9 mouse cellular contexts compared by ENCODE assay signal in the genomic region with DNA sequence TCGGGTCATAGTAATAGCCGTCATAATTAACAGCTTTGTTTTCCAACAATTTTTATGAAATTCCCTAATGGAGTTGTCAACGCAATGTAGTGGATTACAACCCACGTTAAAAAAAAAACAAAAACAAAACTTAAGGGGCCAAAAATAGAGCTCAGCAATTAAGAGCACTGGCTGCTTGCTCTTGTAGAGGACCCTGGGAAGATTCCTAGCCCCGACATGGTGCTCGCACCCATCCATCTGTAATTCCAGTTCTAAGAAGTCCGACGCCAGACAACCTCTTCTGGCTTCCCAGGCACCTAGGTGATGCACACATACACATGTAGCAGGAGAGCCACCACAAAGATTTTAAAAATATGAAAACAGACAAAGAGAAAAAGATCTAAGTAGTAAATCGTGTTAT. TPM values are rescaled to one million over a fixed set of nuclear protein-coding genes. Genes with fewer than 3 reads are reported as not detected.
DNase-seq lines count a peak whose midpoint lies in the region; ATAC-seq lines count a peak whose summit lies in the region.
"Had no signal": no experiment of that assay in that cellular context is flagged by ENCODE, and none has a peak within 500 bp of the region (broad histone marks: within the 10 kb centered on the region; RNA-seq: fewer than 3 reads in every experiment).

No protein-coding gene starts in this region.

- no peak for DNase-seq in heart, embryonic 10.5 days (ENCODE audit: low spot score)
- no peak for DNase-seq in heart, postnatal 14 days
- no peak for DNase-seq in liver, embryonic 13.5 days
- no peak for DNase-seq in frontal cortex, postnatal 25 days (ENCODE audit: low spot score in 2 of 2)
- DNase-seq in left cerebral cortex, postnatal 4 days = no peak
- DNase-seq in ovary, postnatal 36 days (ENCODE audit: low spot score) = no peak

- H3K4me3 ChIP-seq in heart, embryonic 10.5 days = peak overlapping the region; percentile 69
- peak overlapping the region; percentile 62 for H3K4me3 ChIP-seq in forebrain, embryonic 12.5 days (replicated peaks)
- H3K4me3 ChIP-seq in liver, embryonic 13.5 days (replicated peaks) = peak overlapping the region; percentile 74

- peak overlapping the region; percentile 66 for H3K9ac ChIP-seq in forebrain, embryonic 12.5 days
- peak overlapping the region; percentile 79 for H3K9ac ChIP-seq in liver, embryonic 13.5 days

- H3K4me1 ChIP-seq in heart, embryonic 10.5 days = peaks cover 8% of the 10 kb centered on the region
- H3K4me1 ChIP-seq in forebrain, embryonic 12.5 days = peaks cover 7% of the 10 kb centered on the region
- peaks cover 43% of the 10 kb centered on the region for H3K4me1 ChIP-seq in liver, embryonic 13.5 days (replicated peaks)

- H3K9me3 ChIP-seq in heart, embryonic 10.5 days = no peaks in the 10 kb centered on the region
- H3K9me3 ChIP-seq in forebrain, embryonic 12.5 days = no peaks in the 10 kb centered on the region
- no peaks in the 10 kb centered on the region for H3K9me3 ChIP-seq in liver, embryonic 13.5 days (replicated peaks)

- H3K27me3 ChIP-seq in heart, embryonic 10.5 days (ENCODE audit: insufficient read depth, poor library complexity, severe bottlenecking) = no peaks in the 10 kb centered on the region
- H3K27me3 ChIP-seq in forebrain, embryonic 12.5 days = no peaks in the 10 kb centered on the region
- H3K27me3 ChIP-seq in liver, embryonic 13.5 days = no peaks in the 10 kb centered on the region

- 18% methylated on average over 9 of the region's 9 CpGs for WGBS in heart, embryonic 10.5 days
- 16% methylated on average over 9 of the region's 9 CpGs for WGBS in forebrain, embryonic 12.5 days
- 18% methylated on average over 9 of the region's 9 CpGs for WGBS in liver, embryonic 13.5 days (ENCODE audit: insufficient replicate concordance)

- intact Hi-C loops in heart, postnatal 14 days (cut with DNase I) = no loop called here
- intact Hi-C loops in left cerebral cortex, postnatal 4 days (cut with DNase I) = no loop called here

- peaks cover 26% of the 10 kb centered on the region for H3K36me3 ChIP-seq in heart, embryonic 10.5 days
- peaks cover 29% of the 10 kb centered on the region for H3K36me3 ChIP-seq in forebrain, embryonic 12.5 days (replicated peaks)
- peaks cover 25% of the 10 kb centered on the region for H3K36me3 ChIP-seq in liver, embryonic 13.5 days

- H3K27ac ChIP-seq in heart, embryonic 10.5 days = peak overlapping the region; percentile 95
- H3K27ac ChIP-seq in forebrain, embryonic 12.5 days = no peak overlapping the region
- peak overlapping the region; percentile 93 for H3K27ac ChIP-seq in liver, embryonic 13.5 days

- peak; percentile 2 for ATAC-seq in CD4-positive, CD25-positive, alpha-beta regulatory T cell, adult 4 months
- ATAC-seq in forebrain, embryonic 12.5 days (ENCODE audit: low FRiP score) = 0 out of 2 replicates have a peak, but pooled peaks have one; percentile 2
- ATAC-seq in liver, embryonic 13.5 days (ENCODE audit: low read depth) = no peak

- H3K4me2 ChIP-seq in forebrain, embryonic 12.5 days = peak overlapping the region; percentile 66
- H3K4me2 ChIP-seq in liver, embryonic 13.5 days = peak overlapping the region; percentile 80

RNA-seq across cellular contexts. Expression of a gene that starts 0.3 kb away (rescaled TPM):
- polyA plus RNA-seq in heart, embryonic 10.5 days (2016; fragmentation: Nextera tagmentation; extraction: Ambion mirVana) = 36.9 and 37.1 TPM in 2 replicates
- total RNA-seq in heart, postnatal 14 days (2021) = 10 to 100 TPM; 22.3 to 23.2 TPM
- polyA plus RNA-seq in CD4-positive, CD25-positive, alpha-beta regulatory T cell, adult 4 months (2017; shearing (Covaris generic)) = 10 to 100 TPM; 24.5 to 37.1 TPM
- 34.7 and 37.2 TPM in 2 replicates for polyA plus RNA-seq in forebrain, embryonic 12.5 days (2016; fragmentation: Nextera tagmentation; extraction: Ambion mirVana)
- polyA plus RNA-seq in liver, embryonic 13.5 days (2015; fragmentation: Nextera tagmentation; extraction: Ambion mirVana) = 13.4 and 16.1 TPM in 2 replicates
- 10 to 100 TPM; 38.7 to 42.7 TPM for total RNA-seq in left cerebral cortex, postnatal 4 days (2021)

RNA-seq across cellular contexts. Expression of a gene that starts 13.4 kb away (rescaled TPM):
- polyA plus RNA-seq in heart, embryonic 10.5 days (2016; fragmentation: Nextera tagmentation; extraction: Ambion mirVana) = 362 and 541 TPM in 2 replicates
- total RNA-seq in heart, postnatal 14 days (2021) = 100 to 1,000 TPM; 259 to 278 TPM
- polyA plus RNA-seq in CD4-positive, CD25-positive, alpha-beta regulatory T cell, adult 4 months (2017; shearing (Covaris generic)) = 10 to 100 TPM; 70.3 to 74.6 TPM
- 525 and 564 TPM in 2 replicates for polyA plus RNA-seq in forebrain, embryonic 12.5 days (2016; fragmentation: Nextera tagmentation; extraction: Ambion mirVana)
- polyA plus RNA-seq in liver, embryonic 13.5 days (2015; fragmentation: Nextera tagmentation; extraction: Ambion mirVana) = 273 and 316 TPM in 2 replicates
- 100 to 1,000 TPM; 176 to 180 TPM for total RNA-seq in left cerebral cortex, postnatal 4 days (2021)

RNA-seq across cellular contexts. Expression of a gene that starts 25.9 kb away (rescaled TPM):
- polyA plus RNA-seq in heart, embryonic 10.5 days (2016; fragmentation: Nextera tagmentation; extraction: Ambion mirVana) = 2.1 and 2.4 TPM in 2 replicates
- total RNA-seq in heart, postnatal 14 days (2021) = 1 to 10 TPM; 2.5 to 3.5 TPM
- 1 to 10 TPM; 1.5 to 2.2 TPM for polyA plus RNA-seq in CD4-positive, CD25-positive, alpha-beta regulatory T cell, adult 4 months (2017; shearing (Covaris generic))
- polyA plus RNA-seq in forebrain, embryonic 12.5 days (2016; fragmentation: Nextera tagmentation; extraction: Ambion mirVana) = 3.6 and 3.9 TPM in 2 replicates
- 1.4 and 1.6 TPM in 2 replicates for polyA plus RNA-seq in liver, embryonic 13.5 days (2015; fragmentation: Nextera tagmentation; extraction: Ambion mirVana)
- total RNA-seq in left cerebral cortex, postnatal 4 days (2021) = 1 to 10 TPM; 3.7 to 4.1 TPM

RNA-seq across cellular contexts. Expression of a gene that starts 49.7 kb away (rescaled TPM):
- not detected in 2 replicates for polyA plus RNA-seq in heart, embryonic 10.5 days (2016; fragmentation: Nextera tagmentation; extraction: Ambion mirVana)
- total RNA-seq in heart, postnatal 14 days (2021) = not detected
- polyA plus RNA-seq in CD4-positive, CD25-positive, alpha-beta regulatory T cell, adult 4 months (2017; shearing (Covaris generic)) = not detected
- polyA plus RNA-seq in forebrain, embryonic 12.5 days (2016; fragmentation: Nextera tagmentation; extraction: Ambion mirVana) = not detected in 2 replicates
- polyA plus RNA-seq in liver, embryonic 13.5 days (2015; fragmentation: Nextera tagmentation; extraction: Ambion mirVana) = not detected in 2 replicates
- not detected for total RNA-seq in left cerebral cortex, postnatal 4 days (2021)
- total RNA-seq: neutrophil, adult 5-6 weeks had no signal

RNA-seq across cellular contexts. Expression of a gene that starts 49.8 kb away (rescaled TPM):
- polyA plus RNA-seq in heart, embryonic 10.5 days (2016; fragmentation: Nextera tagmentation; extraction: Ambion mirVana) = 0.29 TPM in 1 of 2 replicates, not detected in the other
- not detected for total RNA-seq in heart, postnatal 14 days (2021)
- polyA plus RNA-seq in CD4-positive, CD25-positive, alpha-beta regulatory T cell, adult 4 months (2017; shearing (Covaris generic)) = not detected
- polyA plus RNA-seq in forebrain, embryonic 12.5 days (2016; fragmentation: Nextera tagmentation; extraction: Ambion mirVana) = 0.88 and 1.0 TPM in 2 replicates
- not detected in 2 replicates for polyA plus RNA-seq in liver, embryonic 13.5 days (2015; fragmentation: Nextera tagmentation; extraction: Ambion mirVana)
- under 1 TPM; 0.32 to 0.46 TPM for total RNA-seq in left cerebral cortex, postnatal 4 days (2021)
- total RNA-seq: neutrophil, adult 5-6 weeks had no signal
